Mouse (Mus musculus) cerebellum, adult 18-20 months (tissue): ENCODE data around the gene Fam53b.
"Not testable (repeated sequence)": the region's sequence is repeated elsewhere in the genome, so short reads cannot be mapped to it uniquely, and the experiment has no call there.

Experiments
- DNase-seq, 2 experiments: peaks; one replicate each; pipeline ENCODE4 v3.0.0; 2021

Gene Fam53b

DNA sequence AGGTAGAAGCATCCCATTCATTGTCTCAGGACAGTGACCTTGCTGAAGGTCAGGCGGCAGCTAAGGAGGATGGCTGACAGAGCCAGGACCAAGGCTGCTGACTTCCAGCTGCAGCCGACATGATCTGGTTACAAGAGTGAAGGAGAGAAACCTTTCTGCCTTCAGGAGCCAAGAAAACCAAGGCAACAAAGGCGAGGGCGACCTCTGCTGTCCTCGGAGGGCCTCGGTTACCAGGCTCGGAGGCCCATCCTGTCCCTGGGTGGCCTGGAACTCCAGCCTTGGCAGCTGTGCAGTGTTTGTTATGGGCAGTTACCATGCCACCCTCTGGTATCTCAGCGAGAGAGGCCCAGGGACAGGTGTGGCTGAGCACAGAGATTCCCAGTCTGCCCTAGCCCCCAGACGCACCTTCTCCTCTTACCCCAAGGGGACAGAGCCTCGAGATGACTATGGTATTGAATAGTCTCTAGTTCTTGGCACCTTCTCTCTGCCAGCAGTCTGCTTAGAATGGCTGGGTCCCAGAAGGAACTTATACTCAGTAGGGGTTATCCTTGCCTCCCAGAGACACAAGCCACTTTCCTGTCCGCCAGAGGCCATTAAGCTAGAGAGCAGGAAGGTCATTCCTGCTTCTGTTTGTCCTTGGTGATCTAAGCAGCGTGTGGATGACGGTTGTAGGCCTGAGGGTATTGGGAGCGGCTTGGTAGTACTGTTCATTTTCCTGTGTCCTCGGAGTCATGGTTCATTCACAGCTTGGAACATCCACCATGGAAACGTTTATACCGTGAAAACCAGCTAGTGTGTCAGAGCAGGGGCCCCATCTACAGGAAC is 139.5 kb downstream of the Fam53b start:
- DNase-seq, result peak in 1 of 2 experiments; percentile 33

DNA sequence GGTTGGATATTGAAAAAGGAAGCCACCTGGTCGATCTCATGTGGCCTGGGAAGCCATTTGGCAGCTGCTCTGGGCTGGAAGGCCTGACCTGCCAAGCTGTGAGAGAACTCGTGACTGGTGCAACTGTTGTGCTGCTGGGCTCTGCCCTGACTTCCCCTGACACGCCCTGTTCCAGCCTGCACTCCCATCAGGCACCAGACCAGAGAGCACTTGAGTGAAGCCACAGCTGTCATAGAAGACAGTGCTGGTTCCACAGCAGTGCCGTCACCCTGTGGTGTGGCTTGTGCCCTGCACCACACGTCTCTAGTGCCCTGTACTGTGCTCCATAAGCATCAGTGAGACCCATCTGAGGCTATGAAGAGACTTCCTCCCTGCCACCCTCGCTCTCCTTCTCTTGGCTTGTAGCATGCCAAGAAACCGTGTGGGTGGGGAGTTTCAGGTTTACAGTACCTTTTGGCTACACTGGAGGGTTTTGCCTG is 141.2 kb downstream of the Fam53b start:
- peak; percentile 57 to 61 for DNase-seq

DNA sequence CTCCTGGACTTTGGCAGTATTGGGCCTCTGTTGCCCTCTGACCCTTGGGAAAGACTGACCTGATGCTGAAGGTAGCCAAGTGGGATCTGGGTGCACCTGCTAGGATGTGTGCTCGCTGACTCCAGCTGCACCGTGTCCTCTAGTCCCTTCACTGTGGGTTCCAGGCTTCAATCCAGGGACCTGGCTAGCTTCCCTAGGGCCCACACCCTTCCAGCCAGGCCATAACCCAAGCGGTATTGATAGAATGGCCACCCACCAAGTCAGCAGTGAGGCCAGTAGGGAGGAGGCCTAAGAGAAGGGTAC is 142.9 kb downstream of the Fam53b start:
- no peak for DNase-seq

DNA sequence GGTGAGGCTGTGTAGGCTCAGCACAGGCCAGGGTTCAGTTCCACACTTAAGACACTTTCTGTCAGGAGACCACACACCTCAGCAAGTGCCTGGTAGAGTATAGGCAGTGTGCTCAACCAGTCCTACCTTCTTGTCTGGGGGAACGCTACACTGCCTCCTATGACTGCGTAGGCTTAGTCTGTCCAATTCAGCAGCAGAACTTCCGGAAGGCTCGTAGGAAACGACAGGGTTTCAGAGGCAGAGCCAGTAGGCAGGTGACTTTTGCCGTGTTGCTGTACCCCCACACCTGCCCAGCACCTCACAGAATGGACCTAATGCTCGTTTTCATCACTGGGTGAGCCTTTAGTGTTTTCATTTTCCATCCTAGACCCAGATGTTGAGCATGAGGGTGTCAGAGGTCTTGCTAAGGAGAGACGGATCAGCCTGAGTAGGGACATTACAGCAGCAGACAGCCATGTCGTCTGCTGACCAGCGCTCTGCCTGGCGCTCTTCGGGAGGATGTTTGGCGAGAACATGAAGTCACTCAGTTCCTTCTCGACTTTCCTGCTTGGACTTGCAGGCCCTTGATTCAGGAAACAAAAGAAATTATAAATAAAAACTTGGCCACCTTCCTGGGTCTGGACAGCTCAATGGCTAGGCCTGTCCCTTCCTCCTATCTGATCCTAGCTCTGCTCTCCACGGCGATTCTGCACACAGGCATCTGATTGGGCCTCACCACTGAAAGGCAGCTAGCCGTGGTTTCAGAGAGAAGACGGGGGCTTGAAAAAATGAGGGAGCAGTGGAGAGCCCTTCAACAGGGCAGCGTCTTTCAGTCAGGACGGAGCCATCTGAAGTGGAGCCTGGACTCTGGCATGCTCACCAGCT is 143.5 kb downstream of the Fam53b start:
- DNase-seq, result no peak

- DNase-seq, result no peak
Observed at GRCm38 (mm10) chr7:132668604-132669003, 145.1 kb downstream of the Fam53b start.

DNA sequence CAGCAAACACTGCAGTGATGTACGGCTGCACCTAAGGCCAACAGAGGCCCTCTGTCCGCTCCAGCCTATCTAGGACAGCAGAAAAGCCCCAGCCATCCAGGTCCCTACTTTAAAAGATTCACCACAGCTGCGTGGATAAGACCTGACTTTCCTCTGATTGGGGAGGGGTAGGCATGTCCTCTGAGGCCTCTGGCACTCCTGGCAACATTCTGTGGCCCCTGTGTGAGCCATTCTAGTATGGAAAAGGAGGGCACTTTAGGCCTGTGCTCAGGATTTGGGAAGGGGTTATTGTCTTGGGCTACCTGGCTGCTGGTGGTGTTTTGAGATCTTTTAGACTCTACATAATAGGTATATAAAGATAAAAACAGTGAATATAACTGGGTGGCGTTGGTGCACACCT is 147.2 kb downstream of the Fam53b start:
- no peak for DNase-seq

DNA sequence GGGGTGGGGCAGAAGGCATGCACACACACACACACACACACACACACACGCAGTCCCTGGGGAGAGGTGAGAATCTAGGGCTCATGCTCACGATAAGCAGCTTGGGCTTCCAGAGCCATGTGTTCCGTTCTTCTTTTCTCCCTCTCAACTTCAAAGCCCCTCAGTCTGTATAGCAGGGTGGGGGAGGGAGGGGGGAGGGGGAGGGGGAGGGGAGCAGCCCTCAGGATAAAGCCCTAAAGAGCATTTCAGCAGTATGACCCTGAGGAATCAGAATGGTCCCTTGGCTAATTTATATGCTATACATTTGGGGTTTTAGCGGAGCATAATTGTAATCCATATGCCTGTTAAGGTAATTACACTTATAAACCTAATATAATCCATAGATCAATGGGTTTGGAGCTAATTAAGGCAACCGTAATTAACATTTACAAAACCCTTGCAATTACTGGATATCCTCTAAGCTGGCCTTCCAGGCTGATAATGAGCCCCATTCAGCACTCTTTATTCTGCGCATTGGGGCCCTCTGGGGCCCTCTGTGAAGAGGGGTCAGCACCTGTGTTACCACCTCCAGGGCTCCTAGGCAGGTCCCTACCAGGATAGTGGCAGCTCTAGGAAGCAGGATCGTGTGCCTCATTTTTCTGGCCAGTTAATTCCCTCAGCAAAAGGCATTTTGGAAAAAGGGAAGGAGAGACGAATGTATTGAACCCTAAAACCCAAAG is 147.9 kb downstream of the Fam53b start:
- no peak for DNase-seq

DNA sequence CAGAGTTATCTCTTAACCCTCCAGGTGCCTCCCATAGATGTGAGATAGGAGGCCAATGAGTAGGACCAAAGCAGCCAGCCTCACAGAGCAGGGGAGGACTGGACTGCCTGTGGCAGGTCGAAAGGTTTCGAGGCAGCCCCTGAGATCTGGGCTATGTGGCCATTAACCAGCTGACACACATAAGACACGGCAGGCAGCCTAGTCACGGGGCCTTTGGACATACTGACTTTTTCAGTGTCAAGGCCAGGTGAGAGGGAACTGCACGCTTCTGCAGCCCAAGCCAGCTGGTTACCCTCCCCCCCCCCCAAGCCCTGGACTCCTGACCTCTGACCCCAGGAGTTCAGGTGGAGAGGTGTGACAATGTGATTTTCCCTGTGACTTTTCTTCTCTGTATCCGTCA is 148.9 kb downstream of the Fam53b start:
- DNase-seq, result no peak

GRCm38 (mm10) chr7:132662831-132663230 is 150.9 kb downstream of the Fam53b start:
- DNase-seq, result not testable (repeated sequence)
